20 mouse cellular contexts compared by ENCODE assay signal in the genomic region with DNA sequence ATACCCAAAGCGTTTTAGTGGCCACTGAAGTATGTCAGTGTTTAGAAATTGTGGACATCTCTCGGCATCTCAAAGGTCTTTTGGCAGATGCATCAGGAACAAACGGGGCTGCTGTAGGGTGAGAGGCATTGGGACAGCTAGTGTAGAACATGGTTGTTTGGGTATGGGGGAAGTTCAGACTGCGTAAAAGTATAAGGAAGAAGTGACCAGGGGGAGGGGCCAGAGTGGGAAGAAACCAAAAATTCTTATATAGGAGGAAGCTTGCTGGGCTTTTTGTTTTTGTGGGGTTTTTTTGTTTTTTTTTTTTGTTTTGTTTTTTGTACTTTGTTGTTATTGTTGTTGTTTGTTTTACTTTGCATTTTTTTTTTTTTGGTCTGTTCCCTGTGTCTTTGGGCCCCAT. TPM values are rescaled to one million over a fixed set of nuclear protein-coding genes. Genes with fewer than 3 reads are reported as not detected.
A peak's percentile ranks its signal among the peaks of the same experiment; 100 is the strongest.
DNase-seq lines count a peak whose midpoint lies in the region; ATAC-seq and TF ChIP-seq lines count a peak whose summit lies in the region.
"Had no signal": no experiment of that assay in that cellular context is flagged by ENCODE, and none has a peak within 500 bp of the region (broad histone marks: within the 10 kb centered on the region; RNA-seq: fewer than 3 reads in every experiment).

No protein-coding gene starts in this region.

- no peak overlapping the region for H3K27ac ChIP-seq in CH12.LX (ENCODE audit: insufficient read depth, low read depth)
- no peak overlapping the region for H3K27ac ChIP-seq in intestine, embryonic 16.5 days (ENCODE audit: low read length)
- no peak overlapping the region for H3K27ac ChIP-seq in gastrocnemius, adult 2 months
- no peak overlapping the region for H3K27ac ChIP-seq in left cerebral cortex, adult 2 months
- H3K27ac ChIP-seq: forebrain, embryonic 12.5 days; hindbrain, embryonic 10.5 days; hindbrain, postnatal 0 days; midbrain, embryonic 15.5 days had no signal

- ATAC-seq in intestine, embryonic 16.5 days, result no peak
- peak; percentile 41; the same call in 1 of the 2 replicates for ATAC-seq in megakaryocyte, adult 5-6 weeks (ENCODE audit: poor library complexity, severe bottlenecking)
- ATAC-seq: hindbrain, postnatal 0 days; midbrain, embryonic 15.5 days had no signal

- TF ChIP-seq RAD21 in CH12.LX (IDR thresholded peaks at IDR 0.05; ENCODE audit: low read depth, low read length), result no peak

- TF ChIP-seq POLR2A in CH12.LX (IDR thresholded peaks at IDR 0.05; ENCODE audit: low read depth, low read length), result no peak

- DNase-seq in 416B (ENCODE audit: low read depth) (peak; percentile 25), CH12.LX (ENCODE audit: extremely low read depth) (no peak)
- no peak for DNase-seq in gastrocnemius, adult 2 months
- no peak for DNase-seq in retina, embryonic 14.5 days (ENCODE audit: low spot score)
- no peak for DNase-seq in left cerebral cortex, adult 2 months (ENCODE audit: extremely low spot score in 1 of 2, low spot score in 2 of 2)
- DNase-seq: adrenal gland, postnatal 36 days; cerebellum, adult 2 months; gastrocnemius, postnatal 14 days; kidney, adult 2 months; kidney, postnatal 14 days; lung, adult 2 months; right cerebral cortex, adult 18-20 months; thymus, postnatal 25 days had no signal

- no peak for TF ChIP-seq EP300 in CH12.LX (IDR thresholded peaks at IDR 0.05; ENCODE audit: low read length)

- H3K4me1 ChIP-seq in CH12.LX (ENCODE audit: control insufficient read depth in 1 of 2, insufficient read depth in 2 of 2), result peaks cover 7 to 31% of the 10 kb centered on the region in 2 experiments; a peak in 3 of 4 replicates
- H3K4me1 ChIP-seq in intestine, embryonic 16.5 days (ENCODE audit: control insufficient read depth, insufficient read depth, low read length), result peaks cover 5% of the 10 kb centered on the region

- in situ Hi-C loops in CH12.LX (cut with MboI; ENCODE audit: low pct_ligation_motif_present, low pct_unique_long_range_greater_than_20kb, low sequenced_read_pairs), result loop anchor here (10.0 to 25.0 kb wide), 4 partner anchors 50 to 1008 kb away; no protein-coding TSS in a partner anchor

- 79% methylated on average over 4 of the region's 4 CpGs for WGBS in intestine, embryonic 16.5 days

- no peak for TF ChIP-seq CTCF in CH12.LX (conservative IDR thresholded peaks at IDR 0.05 in 1 of 2, IDR thresholded peaks at IDR 0.05 in 1 of 2; ENCODE audit: low read depth in 2 of 2, low read length in 2 of 2)
- no peak for TF ChIP-seq CTCF in gastrocnemius, adult 2 months (IDR thresholded peaks at IDR 0.05)
- no peak for TF ChIP-seq CTCF in left cerebral cortex, adult 2 months (IDR thresholded peaks at IDR 0.05)

- dilution Hi-C loops in CH12.LX (cut with MboI; ENCODE audit: extremely low pct_ligation_motif_present, extremely low pct_unique_long_range_greater_than_20kb, low sequenced_read_pairs), result no loop called here

- H3K9me3 ChIP-seq in CH12.LX (replicated peaks; ENCODE audit: low read length), result peaks cover 2% of the 10 kb centered on the region
- H3K9me3 ChIP-seq in intestine, embryonic 16.5 days (ENCODE audit: control insufficient read depth, low read length), result no peaks in the 10 kb centered on the region
- H3K9me3 ChIP-seq: forebrain, embryonic 12.5 days; G1E; midbrain, embryonic 15.5 days had no signal

- no peaks in the 10 kb centered on the region for H3K79me2 ChIP-seq in CH12.LX (replicated peaks; ENCODE audit: control insufficient read depth, extremely low read depth, insufficient read depth, poor library complexity, severe bottlenecking)

- no peak overlapping the region for H3K4me3 ChIP-seq in CH12.LX (replicated peaks in 1 of 3; ENCODE audit: low read depth in 2 of 3, low read length in 2 of 3, poor library complexity in 1 of 3)
- H3K4me3 ChIP-seq in intestine, embryonic 16.5 days (ENCODE audit: low read length), result no peak overlapping the region
- H3K4me3 ChIP-seq in gastrocnemius, adult 2 months, result no peak overlapping the region
- no peak overlapping the region for H3K4me3 ChIP-seq in left cerebral cortex, adult 2 months
- H3K4me3 ChIP-seq: forebrain, embryonic 12.5 days; midbrain, embryonic 15.5 days had no signal

- peak overlapping the region; percentile 96; the same call in 1 of the 2 replicates for H3K4me2 ChIP-seq in CH12.LX (ENCODE audit: insufficient read depth, low read depth, poor library complexity, severe bottlenecking)
- peak overlapping the region; percentile 67; the same call in 1 of the 2 replicates for H3K4me2 ChIP-seq in intestine, embryonic 16.5 days (ENCODE audit: low read depth, low read length)
- H3K4me2 ChIP-seq: forebrain, embryonic 12.5 days; midbrain, embryonic 15.5 days had no signal

- no peaks in the 10 kb centered on the region for H3K27me3 ChIP-seq in CH12.LX (replicated peaks)
- H3K27me3 ChIP-seq in intestine, embryonic 16.5 days (replicated peaks; ENCODE audit: control insufficient read depth, insufficient read depth, low read length), result no peaks in the 10 kb centered on the region
- H3K27me3 ChIP-seq: forebrain, embryonic 12.5 days; midbrain, embryonic 15.5 days had no signal

- peaks cover 11 to 43% of the 10 kb centered on the region in 2 experiments for H3K36me3 ChIP-seq in CH12.LX (replicated peaks in 1 of 2; ENCODE audit: control insufficient read depth in 1 of 2, insufficient read depth in 1 of 2, low read length in 1 of 2)
- H3K36me3 ChIP-seq in intestine, embryonic 16.5 days (ENCODE audit: control insufficient read depth, insufficient read depth, low read length), result 0 out of 2 replicates have a peak, but pooled peaks cover 3% of the 10 kb centered on the region
- H3K36me3 ChIP-seq: forebrain, embryonic 12.5 days; hindbrain, embryonic 10.5 days; midbrain, embryonic 15.5 days had no signal

- no peak overlapping the region for H3K9ac ChIP-seq in CH12.LX (ENCODE audit: insufficient read depth, low read depth)
- no peak overlapping the region for H3K9ac ChIP-seq in intestine, embryonic 16.5 days (ENCODE audit: low read depth, low read length)
- H3K9ac ChIP-seq: forebrain, embryonic 12.5 days; midbrain, embryonic 15.5 days had no signal

- intact Hi-C loops in gastrocnemius, adult 2 months (cut with DNase I), result no loop called here
- intact Hi-C loops in left cerebral cortex, adult 2 months (cut with DNase I), result no loop called here

TF ChIP-seq in CH12.LX, 34 proteins besides CTCF, POLR2A, EP300 and RAD21:
- TF ChIP-seq ETS1 (conservative IDR thresholded peaks at IDR 0.05; ENCODE audit: low read depth, low read length) (no peak), MXI1 (IDR thresholded peaks at IDR 0.05; ENCODE audit: low read depth, low read length) (no peak), MEF2A (IDR thresholded peaks at IDR 0.05; ENCODE audit: borderline replicate concordance, low read depth, low read length) (no peak), PAX5 (IDR thresholded peaks at IDR 0.05; ENCODE audit: low read length) (no peak), ELF1 (IDR thresholded peaks at IDR 0.05; ENCODE audit: low read depth, low read length) (no peak), HCFC1 (IDR thresholded peaks at IDR 0.05; ENCODE audit: low read depth, low read length) (no peak)
TF ChIP-seq in CH12.LX: peak in this region for 0.

RNA-seq across cellular contexts. Expression of a gene that starts 1.4 kb away (rescaled TPM):
- 11.9 and 15.3 TPM in 2 replicates for total RNA-seq in CH12.LX (2012; rRNA removed)
- total RNA-seq in CH12.LX (2014; rRNA removed), result 7.6 and 7.7 TPM in 2 replicates
- 11.6 and 14.4 TPM in 2 replicates for polyA plus RNA-seq in CH12.LX (2012; ENCODE audit: insufficient read length, low read depth)
- 22.3 and 23.6 TPM in 2 replicates for polyA plus RNA-seq in intestine, embryonic 16.5 days (2015; fragmentation: Nextera tagmentation; extraction: Ambion mirVana)
- 18.4 and 25.3 TPM in 2 replicates for total RNA-seq in megakaryocyte, adult 5-6 weeks (2015)
- 45.6 and 51.5 TPM in 2 replicates for total RNA-seq in megakaryocyte, adult 5-6 weeks (2017)
- total RNA-seq in gastrocnemius, adult 2 months (2021), result 1 to 10 TPM; 2.3 to 2.6 TPM
- total RNA-seq in left cerebral cortex, adult 2 months (2021), result 1 to 10 TPM; 1.5 to 1.6 TPM

RNA-seq across cellular contexts. Expression of a gene that starts 1.5 kb away (rescaled TPM):
- total RNA-seq in CH12.LX (2012; rRNA removed) (14.8 and 17.5 TPM in 2 replicates), CH12.LX (2014; rRNA removed) (16.9 and 19.5 TPM in 2 replicates)
- 15.0 and 15.2 TPM in 2 replicates for polyA plus RNA-seq in CH12.LX (2012; ENCODE audit: insufficient read length, low read depth)
- 7.7 and 7.8 TPM in 2 replicates for polyA plus RNA-seq in intestine, embryonic 16.5 days (2015; fragmentation: Nextera tagmentation; extraction: Ambion mirVana)
- 3.7 and 5.8 TPM in 2 replicates for total RNA-seq in megakaryocyte, adult 5-6 weeks (2015)
- total RNA-seq in megakaryocyte, adult 5-6 weeks (2017), result 3.8 and 4.8 TPM in 2 replicates
- 1 to 10 TPM; 1.5 TPM for total RNA-seq in gastrocnemius, adult 2 months (2021)
- total RNA-seq in left cerebral cortex, adult 2 months (2021), result 1 to 10 TPM; 3.0 to 3.1 TPM

RNA-seq across cellular contexts. Expression of a gene that starts 44.8 kb away (rescaled TPM):
- 10.4 and 13.0 TPM in 2 replicates for total RNA-seq in CH12.LX (2012; rRNA removed)
- 33.4 and 37.0 TPM in 2 replicates for total RNA-seq in CH12.LX (2014; rRNA removed)
- 24.7 and 30.1 TPM in 2 replicates for polyA plus RNA-seq in CH12.LX (2012; ENCODE audit: insufficient read length, low read depth)
- polyA plus RNA-seq in intestine, embryonic 16.5 days (2015; fragmentation: Nextera tagmentation; extraction: Ambion mirVana), result 134 and 142 TPM in 2 replicates
- total RNA-seq in megakaryocyte, adult 5-6 weeks (2015), result 39.8 and 43.4 TPM in 2 replicates
- total RNA-seq in megakaryocyte, adult 5-6 weeks (2017), result 26.8 and 37.1 TPM in 2 replicates
- total RNA-seq in gastrocnemius, adult 2 months (2021), result 10 to 100 TPM in 1 of 2 experiments, 1 to 10 TPM in 1; 9.5 to 10.0 TPM
- total RNA-seq in left cerebral cortex, adult 2 months (2021), result 10 to 100 TPM; 39.2 to 46.4 TPM
